Mouse (Mus musculus) lung, postnatal 0 days (tissue): ENCODE results near the gene Evi5l.

Experiments used
- CTCF ChIP-seq: IDR thresholded peaks from 2 replicates; pipeline ENCODE4 v1.5.1; 2016; ENCODE audit warnings: antibody characterized with exemption, mild to moderate bottlenecking
- EP300 ChIP-seq: IDR thresholded peaks from 2 replicates; pipeline ENCODE4 v1.6.1; 2016; ENCODE audit warnings: antibody characterized with exemption, mild to moderate bottlenecking, control low read depth

- TF ChIP-seq EP300 = no peak
- TF ChIP-seq CTCF = no peak
Observed at GRCm38 (mm10) chr8:4172486-4172885, 6.1 kb downstream of the Evi5l start.
